Mouse (Mus musculus): ENCODE results near the gene Myo1a. TPM values are rescaled to one million over a fixed set of nuclear protein-coding genes. Genes with fewer than 3 reads are reported as not detected.

Myo1a gene
- polyA plus RNA-seq, 1 experiment, result 0.35 TPM

GRCm38 (mm10) chr10:127739661-127740161 is 34.7 kb downstream of the Myo1a start:
- peaks cover 6% of the 10 kb centered on the region for H3K27me3 ChIP-seq (ENCODE audit: control insufficient read depth, insufficient read depth, insufficient read length)

GRCm38 (mm10) chr10:127744661-127745060 is 39.7 kb downstream of the Myo1a start:
- Histone ChIP-seq H3K4me3 (no peak overlapping the region), H3K79me2 (ENCODE audit: control insufficient read depth, insufficient read depth) (peaks cover 31% of the 10 kb centered on the region), H3ac (ENCODE audit: control insufficient read depth, insufficient read length) (no peak overlapping the region), H3K36me3 (ENCODE audit: control insufficient read depth, insufficient read depth) (peaks cover 13% of the 10 kb centered on the region), H3K27me3 (ENCODE audit: control insufficient read depth, insufficient read depth, insufficient read length) (no peaks in the 10 kb centered on the region), H3K4me2 (ENCODE audit: low read depth) (no peak overlapping the region)
- TF ChIP-seq E2F4 (IDR thresholded peaks at IDR 0.05; ENCODE audit: insufficient read depth) (no peak), USF1 (IDR thresholded peaks at IDR 0.05; ENCODE audit: low read depth) (no peak), TCF12 (IDR thresholded peaks at IDR 0.05; ENCODE audit: insufficient read depth, poor library complexity, severe bottlenecking) (no peak)

More at GRCm38 (mm10) chr10:127739661-127740161, 34.7 kb downstream of the Myo1a start:
- TF ChIP-seq TCF3 (IDR thresholded peaks at IDR 0.05; ENCODE audit: insufficient read length, low read depth), result no peak
- TF ChIP-seq POLR2AphosphoS2 (IDR thresholded peaks at IDR 0.05; ENCODE audit: insufficient read length, low read depth), result no peak
- TF ChIP-seq POLR2A (IDR thresholded peaks at IDR 0.05; ENCODE audit: insufficient read length, low read depth), result no peak
- TF ChIP-seq REST (IDR thresholded peaks at IDR 0.05; ENCODE audit: insufficient read depth, insufficient read length), result no peak
- no peak for TF ChIP-seq E2F4 (IDR thresholded peaks at IDR 0.05; ENCODE audit: insufficient read depth)
- TF ChIP-seq SRF (IDR thresholded peaks at IDR 0.05; ENCODE audit: control insufficient read depth, insufficient read length, low read depth), result no peak
- TF ChIP-seq USF1 (IDR thresholded peaks at IDR 0.05; ENCODE audit: low read depth), result no peak
- TF ChIP-seq TCF12 (IDR thresholded peaks at IDR 0.05; ENCODE audit: insufficient read depth, poor library complexity, severe bottlenecking), result no peak
- H3ac ChIP-seq (ENCODE audit: control insufficient read depth, insufficient read length), result peak overlapping the region; percentile 95
- H3K4me2 ChIP-seq (ENCODE audit: low read depth), result peak overlapping the region; percentile 75
- H3K4me3 ChIP-seq, result peak overlapping the region; percentile 34
- peaks cover 31% of the 10 kb centered on the region for H3K79me2 ChIP-seq (ENCODE audit: control insufficient read depth, insufficient read depth)
- H3K36me3 ChIP-seq (ENCODE audit: control insufficient read depth, insufficient read depth), result peaks cover 1% of the 10 kb centered on the region

- Histone ChIP-seq H3K36me3 (ENCODE audit: control insufficient read depth, insufficient read depth) (peaks cover 13% of the 10 kb centered on the region), H3K79me2 (ENCODE audit: control insufficient read depth, insufficient read depth) (peaks cover 20% of the 10 kb centered on the region), H3ac (ENCODE audit: control insufficient read depth, insufficient read length) (no peak overlapping the region), H3K4me3 (no peak overlapping the region), H3K27me3 (ENCODE audit: control insufficient read depth, insufficient read depth, insufficient read length) (no peaks in the 10 kb centered on the region), H3K4me2 (ENCODE audit: low read depth) (no peak overlapping the region)
- TF ChIP-seq REST (IDR thresholded peaks at IDR 0.05; ENCODE audit: insufficient read depth, insufficient read length) (no peak), TCF12 (IDR thresholded peaks at IDR 0.05; ENCODE audit: insufficient read depth, poor library complexity, severe bottlenecking) (no peak), TCF3 (IDR thresholded peaks at IDR 0.05; ENCODE audit: insufficient read length, low read depth) (no peak), POLR2AphosphoS2 (IDR thresholded peaks at IDR 0.05; ENCODE audit: insufficient read length, low read depth) (no peak), USF1 (IDR thresholded peaks at IDR 0.05; ENCODE audit: low read depth) (no peak), MYOD1 (IDR thresholded peaks at IDR 0.05; ENCODE audit: control insufficient read depth in 1 of 3, insufficient read length in 2 of 3, low read depth in 2 of 3) (no peak), CEBPB (IDR thresholded peaks at IDR 0.05; ENCODE audit: insufficient read depth, poor library complexity, severe bottlenecking) (no peak), E2F4 (IDR thresholded peaks at IDR 0.05; ENCODE audit: insufficient read depth) (no peak), POLR2A (IDR thresholded peaks at IDR 0.05; ENCODE audit: insufficient read length, low read depth) (no peak)
Measured at GRCm38 (mm10) chr10:127745886-127746285, 40.9 kb downstream of the Myo1a start.

- H3K4me2 ChIP-seq (ENCODE audit: low read depth), result no peak overlapping the region
- H3K79me2 ChIP-seq (ENCODE audit: control insufficient read depth, insufficient read depth), result peaks cover 12% of the 10 kb centered on the region
Measured at GRCm38 (mm10) chr10:127747254-127747653, 42.3 kb downstream of the Myo1a start.

GRCm38 (mm10) chr10:127748847-127749612 is 44.1 kb downstream of the Myo1a start:
- Histone ChIP-seq H3K4me3 (no peak overlapping the region), H3K4me2 (ENCODE audit: low read depth) (no peak overlapping the region)

More at GRCm38 (mm10) chr10:127747254-127747653, 42.3 kb downstream of the Myo1a start:
- Histone ChIP-seq H3ac (ENCODE audit: control insufficient read depth, insufficient read length) (no peak overlapping the region), H3K36me3 (ENCODE audit: control insufficient read depth, insufficient read depth) (peaks cover 13% of the 10 kb centered on the region), H3K27me3 (ENCODE audit: control insufficient read depth, insufficient read depth, insufficient read length) (no peaks in the 10 kb centered on the region), H3K4me3 (no peak overlapping the region)
- TF ChIP-seq TCF12 (IDR thresholded peaks at IDR 0.05; ENCODE audit: insufficient read depth, poor library complexity, severe bottlenecking) (no peak), TCF3 (IDR thresholded peaks at IDR 0.05; ENCODE audit: insufficient read length, low read depth) (no peak), SRF (IDR thresholded peaks at IDR 0.05; ENCODE audit: control insufficient read depth, insufficient read length, low read depth) (no peak), MAX (IDR thresholded peaks at IDR 0.05; ENCODE audit: low read depth) (no peak), MYOG (IDR thresholded peaks at IDR 0.05; ENCODE audit: control insufficient read depth in 1 of 3, insufficient read depth in 1 of 3, insufficient read length in 2 of 3, low read depth in 2 of 3) (no peak), CEBPB (IDR thresholded peaks at IDR 0.05; ENCODE audit: insufficient read depth, poor library complexity, severe bottlenecking) (no peak), POLR2A (IDR thresholded peaks at IDR 0.05; ENCODE audit: insufficient read length, low read depth) (no peak), USF1 (IDR thresholded peaks at IDR 0.05; ENCODE audit: low read depth) (no peak), POLR2AphosphoS2 (IDR thresholded peaks at IDR 0.05; ENCODE audit: insufficient read length, low read depth) (no peak), E2F4 (IDR thresholded peaks at IDR 0.05; ENCODE audit: insufficient read depth) (no peak), REST (IDR thresholded peaks at IDR 0.05; ENCODE audit: insufficient read depth, insufficient read length) (no peak), MYOD1 (IDR thresholded peaks at IDR 0.05; ENCODE audit: control insufficient read depth in 1 of 3, insufficient read length in 2 of 3, low read depth in 2 of 3) (no peak)

More at GRCm38 (mm10) chr10:127748847-127749612, 44.1 kb downstream of the Myo1a start:
- Histone ChIP-seq H3K79me2 (ENCODE audit: control insufficient read depth, insufficient read depth) (peaks cover 4% of the 10 kb centered on the region), H3K36me3 (ENCODE audit: control insufficient read depth, insufficient read depth) (peaks cover 13% of the 10 kb centered on the region), H3ac (ENCODE audit: control insufficient read depth, insufficient read length) (no peak overlapping the region), H3K27me3 (ENCODE audit: control insufficient read depth, insufficient read depth, insufficient read length) (no peaks in the 10 kb centered on the region)
- no peak for TF ChIP-seq POLR2AphosphoS2 (IDR thresholded peaks at IDR 0.05; ENCODE audit: insufficient read length, low read depth)
- TF ChIP-seq MYOG (IDR thresholded peaks at IDR 0.05; ENCODE audit: control insufficient read depth in 1 of 3, insufficient read depth in 1 of 3, insufficient read length in 2 of 3, low read depth in 2 of 3), result peak in 1 of 3 experiments; percentile 13
